Mouse (Mus musculus) stomach, postnatal 0 days (tissue): ENCODE data around the gene Nploc4.

ENCODE experiments used
- CTCF ChIP-seq: IDR thresholded peaks from 2 replicates; pipeline ENCODE4 v1.5.1; 2016; ENCODE audit warnings: antibody characterized with exemption, low read depth, mild to moderate bottlenecking, moderate library complexity
- EP300 ChIP-seq: optimal IDR thresholded peaks from 2 replicates; pipeline ENCODE3; 2016; ENCODE audit warnings: antibody characterized with exemption

DNA sequence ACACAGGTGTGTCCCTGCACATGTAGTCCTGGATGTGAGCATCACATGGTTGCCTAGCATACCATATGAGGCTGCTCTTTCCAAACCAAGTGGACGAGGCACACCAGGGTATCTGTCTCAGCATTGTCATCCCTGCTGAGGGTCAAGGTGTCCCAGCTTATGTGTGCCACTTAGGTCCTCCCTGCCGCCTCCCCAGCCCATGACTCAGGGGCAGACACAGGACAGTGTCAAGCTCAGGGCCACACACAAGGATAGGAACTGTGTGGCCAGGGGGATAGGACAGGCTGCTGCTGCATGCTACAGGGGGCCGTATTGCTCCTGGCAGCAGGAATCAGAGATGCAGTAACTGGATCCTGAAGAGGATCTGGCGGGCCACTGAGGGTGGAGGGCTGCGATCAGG is 76.8 kb downstream of the Nploc4 start:
- TF ChIP-seq CTCF (no peak), EP300 (no peak)
